Mouse (Mus musculus) spleen, postnatal 36 days (tissue): Measurements from ENCODE around the gene Gm20716.
"Not testable (repeated sequence)": the region's sequence is repeated elsewhere in the genome, so short reads cannot be mapped to it uniquely, and the experiment has no call there.

Source experiments
- DNase-seq, 2 experiments: peaks; one replicate each; pipeline ENCODE4 v3.0.0; 2022; ENCODE audit warnings: low spot score in 2 of 2, mixed read lengths in 1 of 2

The Gm20716 gene

DNA sequence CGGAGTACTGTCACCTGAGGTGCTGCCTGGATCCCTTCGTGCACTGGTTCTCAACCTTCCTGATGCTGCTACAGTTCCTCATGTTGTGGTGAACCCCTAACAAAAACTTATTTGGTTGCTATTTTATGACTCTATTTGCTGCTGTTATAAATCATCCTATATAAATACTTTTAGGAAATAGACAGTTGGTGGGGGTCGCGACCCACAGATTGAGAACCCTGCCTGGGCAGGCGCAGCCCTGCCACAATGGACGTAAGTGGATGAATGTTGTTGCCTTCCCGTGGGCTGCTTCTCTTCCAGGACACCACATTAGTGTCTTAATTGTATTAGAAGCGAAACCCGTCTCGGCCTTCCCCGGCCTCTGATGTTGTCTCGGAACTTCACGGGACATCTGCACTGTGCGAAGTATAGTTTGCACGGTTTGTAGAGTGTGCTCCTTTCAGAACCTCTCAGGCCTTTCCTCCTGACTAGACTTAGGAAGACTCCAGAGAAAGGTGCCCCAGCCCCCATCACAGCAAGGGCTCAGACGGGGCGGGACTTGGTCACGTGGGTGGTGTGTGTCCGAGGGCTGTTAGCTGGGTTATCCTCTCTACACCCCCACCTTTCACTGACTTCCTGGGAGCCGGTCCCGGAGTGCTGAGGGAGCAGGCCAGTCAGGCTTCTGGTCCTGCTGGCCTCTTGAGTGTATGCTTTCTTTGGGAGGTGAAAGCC is 63.3 kb downstream of the Gm20716 start:
- no peak for DNase-seq

DNA sequence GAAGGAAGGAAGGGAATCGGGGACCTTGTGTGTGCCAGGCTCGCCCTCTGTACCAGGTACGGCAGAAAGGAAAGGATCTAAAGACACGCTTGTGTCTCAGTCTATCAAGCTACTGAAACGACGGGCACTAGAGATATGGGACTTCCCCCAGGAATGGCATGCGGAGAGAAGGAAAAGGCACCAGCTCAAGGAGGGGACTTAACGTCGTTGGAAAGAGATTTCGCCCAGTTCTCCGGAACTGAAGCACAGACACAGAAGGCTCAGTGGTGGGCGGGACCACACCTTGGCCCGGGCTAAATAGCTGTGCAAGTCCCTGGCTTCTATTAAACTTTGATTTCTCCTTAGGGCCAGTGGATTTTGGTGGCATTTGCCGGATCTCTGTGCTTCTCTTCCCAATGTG is 68.2 kb downstream of the Gm20716 start:
- no peak for DNase-seq

DNA sequence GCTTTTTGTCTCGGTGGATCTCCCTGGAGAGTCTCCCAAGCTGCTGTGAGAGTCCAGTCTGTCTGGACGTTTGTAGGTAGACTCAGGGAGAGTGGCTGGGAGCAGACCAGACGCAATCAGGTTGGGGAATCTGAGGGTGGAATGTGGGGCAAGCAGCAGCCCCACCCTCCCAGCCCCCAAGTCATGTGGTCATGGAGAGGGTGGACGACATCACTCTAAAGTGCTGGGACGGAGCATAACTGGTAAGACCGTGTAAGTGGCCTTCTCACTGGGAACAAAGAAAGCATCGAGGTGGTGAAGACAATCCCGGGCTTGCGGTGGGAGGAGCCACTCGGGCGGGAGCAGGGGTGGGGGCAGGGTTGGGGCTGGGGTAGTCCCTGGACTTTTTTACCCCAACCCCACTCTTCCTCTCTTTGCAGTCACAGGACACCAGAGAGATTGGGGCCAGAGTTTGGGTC is 68.6 kb downstream of the Gm20716 start:
- DNase-seq = no peak

GRCm38 (mm10) chr2:168160370-168160930 is 69.7 kb downstream of the Gm20716 start:
- DNase-seq = no peak

- peak; percentile 53 to 56 for DNase-seq
These were observed 71.1 kb downstream of the Gm20716 start for GRCm38 (mm10) chr2:168158911-168159711.

GRCm38 (mm10) chr2:168157974-168158373 is 72.2 kb downstream of the Gm20716 start:
- not testable (repeated sequence) for DNase-seq

GRCm38 (mm10) chr2:168156361-168156760 is 73.8 kb downstream of the Gm20716 start:
- no peak for DNase-seq

DNA sequence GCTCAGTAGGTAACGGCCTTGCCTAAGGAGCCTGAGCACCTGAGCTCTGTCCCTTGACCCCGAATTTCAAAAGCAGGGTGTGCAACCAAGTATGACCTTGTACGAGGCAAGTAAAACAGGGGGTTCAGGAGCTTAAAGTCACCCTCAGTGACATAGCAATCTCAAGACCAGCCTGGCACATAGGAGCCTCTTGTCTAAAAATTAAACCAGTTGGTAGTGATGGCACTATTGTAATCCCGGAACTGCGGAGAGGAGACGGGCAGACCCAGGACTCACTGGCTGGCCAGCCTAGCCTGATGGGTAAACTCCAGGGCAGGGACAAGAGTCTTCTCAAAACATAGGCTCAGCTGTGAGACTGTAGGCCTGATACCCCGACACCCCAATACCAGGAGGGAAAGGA is 74.5 kb downstream of the Gm20716 start:
- no peak for DNase-seq

DNA sequence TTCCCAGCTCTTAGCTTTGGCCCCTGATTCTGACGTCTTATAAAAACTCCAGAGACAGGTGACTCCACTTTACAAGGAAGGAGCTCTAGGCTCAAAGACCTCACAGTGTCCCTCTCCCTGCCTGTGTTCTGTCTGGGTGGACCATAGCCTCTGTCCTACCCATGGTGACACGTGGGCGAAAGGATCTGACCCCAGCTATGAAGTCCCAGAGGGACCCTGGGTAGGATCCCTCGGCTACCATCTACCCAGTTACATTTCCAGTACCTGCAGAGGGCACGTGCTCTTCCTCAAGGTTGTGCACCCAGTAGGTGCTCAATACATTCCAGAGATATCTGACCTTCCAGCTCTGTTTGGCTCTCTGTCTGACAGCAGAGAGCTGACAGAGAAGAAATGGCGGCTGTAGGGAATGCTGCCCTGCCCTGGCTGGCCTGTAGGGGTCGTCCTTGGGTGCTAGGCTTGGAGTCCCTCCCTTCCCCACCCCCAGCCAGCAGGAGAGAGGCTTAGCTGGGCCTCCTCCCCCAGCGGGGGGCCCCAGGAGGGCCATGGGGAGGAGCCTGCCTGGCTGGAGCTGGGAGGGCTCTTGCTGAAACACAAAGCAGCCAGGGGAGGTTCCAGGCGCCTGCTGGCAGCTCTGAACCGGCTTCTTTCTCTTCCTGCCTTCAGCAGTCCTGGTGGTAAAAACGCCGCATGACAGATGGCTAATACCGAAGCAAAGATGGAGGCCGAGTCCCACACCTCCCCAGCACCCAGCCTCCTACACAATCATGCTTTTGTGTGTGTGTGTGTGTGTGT is 75.9 kb downstream of the Gm20716 start:
- peak; percentile 73 to 76 for DNase-seq

DNA sequence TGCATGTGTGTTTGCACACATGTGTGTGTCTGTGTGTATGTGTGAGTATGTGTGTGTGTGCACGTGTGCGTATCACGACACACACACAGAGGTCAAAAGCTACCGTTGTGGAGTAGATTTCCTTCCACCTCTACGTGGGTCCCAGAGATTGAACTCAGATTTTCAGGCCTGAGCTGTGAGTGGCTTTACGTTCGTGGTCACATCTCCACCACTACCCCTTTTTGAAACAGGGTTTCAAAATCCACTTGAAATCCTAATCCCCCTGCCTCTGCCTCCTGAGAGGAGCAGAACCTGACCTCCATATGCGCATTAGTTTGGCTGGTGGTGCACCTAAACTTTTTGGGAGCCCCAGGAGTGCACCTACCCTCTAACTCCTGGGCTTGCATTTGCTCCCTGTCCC is 80.9 kb downstream of the Gm20716 start:
- no peak for DNase-seq

GRCm38 (mm10) chr2:168147722-168148432 is 82.3 kb downstream of the Gm20716 start:
- DNase-seq = no peak

DNA sequence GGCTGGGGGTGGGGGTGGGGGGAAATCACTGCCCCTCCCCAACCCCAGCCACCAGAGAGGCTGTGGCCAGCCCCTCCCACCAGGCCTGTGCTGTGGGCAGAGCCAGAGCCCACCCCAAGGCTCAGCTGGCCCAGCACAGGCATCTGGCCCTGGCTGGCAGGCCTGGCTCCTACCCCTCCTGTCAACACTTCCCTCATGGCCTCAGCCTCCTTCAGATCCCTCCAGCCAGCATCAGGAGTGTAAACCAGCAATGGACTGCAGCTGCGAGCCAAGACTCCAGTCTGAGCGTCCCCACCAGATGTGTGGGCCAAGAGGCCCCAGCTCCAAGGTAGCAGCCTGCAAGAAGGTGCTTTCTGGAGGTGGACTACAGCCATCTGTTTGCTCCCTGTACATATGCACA is 84.7 kb downstream of the Gm20716 start:
- no peak for DNase-seq

DNA sequence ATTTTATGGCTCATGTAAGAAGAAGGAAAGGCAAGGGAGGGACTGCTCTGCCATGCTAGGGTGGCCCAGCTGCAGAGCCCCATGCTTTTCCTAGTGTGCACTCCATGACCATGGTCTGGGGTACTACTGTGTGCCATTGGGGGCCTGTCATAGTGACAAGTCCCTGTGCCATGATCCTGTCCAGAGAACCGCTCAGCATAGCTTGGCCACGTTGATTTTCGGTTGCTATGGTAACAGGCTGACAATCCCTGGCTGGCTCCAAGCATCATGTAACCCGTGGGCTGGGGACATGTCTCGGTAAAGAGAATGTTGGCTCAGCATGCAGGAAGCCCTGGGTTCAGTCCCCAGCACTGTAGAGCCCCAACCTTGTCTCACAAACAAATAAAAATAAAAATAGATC is 86.4 kb downstream of the Gm20716 start:
- DNase-seq = no peak

- DNase-seq = no peak
These were observed 93.0 kb downstream of the Gm20716 start for GRCm38 (mm10) chr2:168137161-168137560.
